26 mouse cellular contexts compared by ENCODE assay signal in the genomic region with DNA sequence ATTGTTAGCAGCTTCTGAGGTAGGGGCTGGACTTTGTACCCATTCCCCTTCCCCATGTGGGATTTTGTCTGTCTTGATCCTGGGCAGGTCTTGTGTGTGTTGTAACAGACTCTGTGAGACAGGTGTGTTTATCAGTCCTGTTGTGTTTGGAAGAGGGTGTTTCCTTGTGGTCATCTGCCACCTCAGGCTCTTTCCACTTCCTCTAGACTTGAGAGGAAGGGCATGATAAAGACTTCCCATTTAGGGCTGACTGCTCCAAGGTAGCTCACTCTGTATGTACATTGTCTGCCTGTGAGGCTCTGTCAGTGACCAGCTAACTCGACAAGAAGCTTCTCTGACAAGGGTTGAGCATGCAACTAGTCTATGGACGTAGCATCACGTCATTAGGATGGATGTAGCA.
"Had no signal": no experiment of that assay in that cellular context is flagged by ENCODE, and none has a peak within 500 bp of the region (broad histone marks: within the 10 kb centered on the region; RNA-seq: fewer than 3 reads in every experiment).

No protein-coding gene starts in this region.

- ATAC-seq: midbrain, embryonic 13.5 days had no signal

- H3K9me3 ChIP-seq: kidney, embryonic 15.5 days; limb, embryonic 12.5 days; limb, embryonic 15.5 days; liver, embryonic 15.5 days; megakaryocyte, embryonic 14.5 days; midbrain, embryonic 10.5 days; midbrain, embryonic 13.5 days; neural tube, embryonic 12.5 days; neural tube, embryonic 15.5 days; stomach, embryonic 15.5 days had no signal

- H3K9ac ChIP-seq: kidney, embryonic 15.5 days; limb, embryonic 12.5 days; limb, embryonic 15.5 days; liver, embryonic 15.5 days; midbrain, embryonic 13.5 days; neural tube, embryonic 12.5 days; neural tube, embryonic 15.5 days; stomach, embryonic 15.5 days had no signal

- H3K27me3 ChIP-seq: kidney, embryonic 15.5 days; limb, embryonic 12.5 days; limb, embryonic 15.5 days; liver, embryonic 15.5 days; megakaryocyte, embryonic 14.5 days; midbrain, embryonic 13.5 days; neural tube, embryonic 12.5 days; neural tube, embryonic 15.5 days; stomach, embryonic 15.5 days had no signal

- DNase-seq: kidney, adult 11 months; kidney, adult 8-10 months; kidney, postnatal 10 days; kidney, postnatal 36 days; layer of hippocampus, postnatal 36 days; left cerebral cortex, postnatal 4 days; lung, adult 2 months; lung, postnatal 14 days; lung, postnatal 4 days; retina, postnatal 1 day; right cerebral cortex, postnatal 25 days; spleen, adult 18-20 months; thymus, adult 18-20 months; thymus, postnatal 36 days had no signal

- H3K4me2 ChIP-seq: kidney, embryonic 15.5 days; limb, embryonic 12.5 days; limb, embryonic 15.5 days; liver, embryonic 11.5 days; liver, embryonic 15.5 days; midbrain, embryonic 13.5 days; neural tube, embryonic 12.5 days; neural tube, embryonic 15.5 days; stomach, embryonic 15.5 days had no signal

- H3K27ac ChIP-seq: kidney, embryonic 15.5 days; left cerebral cortex, adult 2 months; limb, embryonic 12.5 days; limb, embryonic 15.5 days; liver, embryonic 15.5 days; midbrain, embryonic 10.5 days; midbrain, embryonic 13.5 days; neural tube, embryonic 12.5 days; neural tube, embryonic 15.5 days; stomach, embryonic 15.5 days had no signal

- H3K4me1 ChIP-seq: limb, embryonic 15.5 days; liver, embryonic 15.5 days; midbrain, embryonic 10.5 days; midbrain, embryonic 13.5 days; neural tube, embryonic 12.5 days had no signal

- H3K4me3 ChIP-seq: kidney, embryonic 15.5 days; left cerebral cortex, adult 2 months; limb, embryonic 12.5 days; limb, embryonic 15.5 days; liver, embryonic 15.5 days; megakaryocyte, embryonic 14.5 days; midbrain, embryonic 10.5 days; midbrain, embryonic 13.5 days; neural tube, embryonic 12.5 days; neural tube, embryonic 15.5 days; stomach, embryonic 15.5 days had no signal

- H3K36me3 ChIP-seq: kidney, embryonic 15.5 days; limb, embryonic 12.5 days; limb, embryonic 15.5 days; liver, embryonic 15.5 days; midbrain, embryonic 10.5 days; midbrain, embryonic 13.5 days; neural tube, embryonic 12.5 days; neural tube, embryonic 15.5 days; stomach, embryonic 15.5 days had no signal
